Mouse (Mus musculus) brain, embryonic 14.5 days (tissue): Measurements from ENCODE around the gene Gp1bb.

Source experiments
- CTCF ChIP-seq: fragments of 200-500 bp; IDR thresholded peaks from 2 replicates; pipeline ENCODE4 v1.5.1; 2012; ENCODE audit warnings: inconsistent platforms, mild to moderate bottlenecking, moderate library complexity, borderline replicate concordance; ENCODE audit not compliant: insufficient read depth, insufficient read length; ENCODE audit errors: extremely low read depth
- POLR2A ChIP-seq: fragments of 200-500 bp; IDR thresholded peaks from 2 replicates; pipeline ENCODE4 v1.6.1; 2012; ENCODE audit warnings: mild to moderate bottlenecking, inconsistent platforms, borderline replicate concordance; ENCODE audit not compliant: poor library complexity, insufficient read depth, insufficient read length, severe bottlenecking; ENCODE audit errors: extremely low read depth

DNA sequence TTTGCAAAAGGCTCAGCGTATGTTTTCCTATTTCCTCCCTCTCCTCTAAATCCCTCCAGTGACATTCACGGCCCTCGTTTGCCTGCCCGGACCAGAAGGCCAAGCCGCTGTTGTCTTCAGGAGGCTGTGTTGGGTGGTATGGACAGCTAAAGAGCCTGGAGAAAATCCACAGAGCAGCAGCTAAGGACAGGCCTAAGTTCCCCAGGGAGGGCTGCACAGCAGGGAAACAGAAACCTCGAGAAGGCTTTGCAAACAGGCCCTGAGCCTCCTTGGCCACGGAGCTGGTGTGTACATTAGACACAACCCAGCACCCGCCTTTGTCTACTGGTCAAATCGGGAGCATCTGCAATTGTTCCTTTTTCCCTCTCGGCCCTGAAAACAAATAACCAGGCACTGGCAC, 36.5 kb downstream of the Gp1bb start:
- TF ChIP-seq CTCF = no peak
- TF ChIP-seq POLR2A = no peak
